Mouse (Mus musculus): ENCODE results near the gene Cdk2. TPM values are rescaled to one million over a fixed set of nuclear protein-coding genes. Genes with fewer than 3 reads are reported as not detected.
"Not testable (repeated sequence)": the region's sequence is repeated elsewhere in the genome, so short reads cannot be mapped to it uniquely, and the experiment has no call there.

The Cdk2 gene
- polyA plus RNA-seq, 1 experiment from 2014 or later: 14.6 TPM

DNA sequence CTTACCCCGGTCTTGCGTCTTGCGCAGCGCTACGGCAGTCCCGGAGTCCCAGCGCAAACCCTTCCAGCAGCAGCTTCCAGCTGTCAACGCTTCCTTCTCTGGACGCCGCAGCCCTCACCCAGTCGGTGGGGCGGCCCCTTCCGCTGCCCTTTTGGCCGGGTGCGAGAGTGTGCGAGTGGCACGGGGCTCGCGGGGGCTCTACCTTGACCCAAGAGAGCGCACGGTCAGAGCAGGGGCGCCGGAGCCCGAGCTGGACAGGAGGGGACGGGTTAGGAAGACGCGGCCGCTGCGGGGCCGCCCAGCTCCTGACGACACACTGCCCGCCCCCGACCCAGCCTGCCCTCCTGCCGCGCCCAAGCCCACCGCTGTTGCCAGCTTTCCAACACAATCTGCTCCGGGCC lies 39.0 kb upstream of the Cdk2 start:
- ATAC-seq: peak; percentile 19; the same call in 1 of the 2 replicates
- H3K4me1 ChIP-seq (ENCODE audit: control insufficient read depth, insufficient read depth, low read length): peaks cover 19% of the 10 kb centered on the region
- peak overlapping the region; percentile 55 for H3K4me3 ChIP-seq (ENCODE audit: low read depth, low read length)
- WGBS: 0% methylated on average over 32 of the region's 37 CpGs
- H3K9ac ChIP-seq (ENCODE audit: low read depth, low read length): peak overlapping the region; percentile 69
- H3K36me3 ChIP-seq (ENCODE audit: control insufficient read depth, insufficient read depth, low read length): no peaks in the 10 kb centered on the region
- H3K9me3 ChIP-seq (replicated peaks; ENCODE audit: control insufficient read depth, low read length, poor library complexity, severe bottlenecking): no peaks in the 10 kb centered on the region
- H3K27ac ChIP-seq (ENCODE audit: low read length): no peak overlapping the region
- H3K4me2 ChIP-seq (ENCODE audit: low read length): peak overlapping the region; percentile 80
- peaks cover 24% of the 10 kb centered on the region for H3K27me3 ChIP-seq (ENCODE audit: control insufficient read depth, insufficient read depth, low read depth, low read length)

DNA sequence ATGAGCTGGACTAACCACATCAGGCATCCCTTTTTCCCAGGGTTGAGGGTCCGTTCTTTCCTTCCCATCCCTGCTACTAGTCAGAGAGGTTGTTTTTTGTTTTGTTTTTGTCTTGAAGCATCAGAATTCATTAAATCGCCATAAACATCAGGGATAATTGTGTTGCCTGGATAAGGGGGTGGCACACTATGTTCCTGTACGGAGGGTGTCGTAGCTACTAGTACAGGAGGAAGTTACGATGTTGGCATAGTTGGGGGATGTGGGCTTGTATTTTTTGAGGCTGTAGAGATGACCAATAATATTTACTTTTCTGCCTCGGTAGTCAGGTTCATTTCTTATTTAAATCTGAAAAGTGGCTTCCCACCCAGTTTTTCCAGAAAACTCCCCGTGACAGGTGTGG lies 38.4 kb upstream of the Cdk2 start:
- no peak for ATAC-seq
- H3K9me3 ChIP-seq (replicated peaks; ENCODE audit: control insufficient read depth, low read length, poor library complexity, severe bottlenecking): no peaks in the 10 kb centered on the region
- peak overlapping the region; percentile 69 for H3K9ac ChIP-seq (ENCODE audit: low read depth, low read length)
- H3K27ac ChIP-seq (ENCODE audit: low read length): no peak overlapping the region
- H3K4me1 ChIP-seq (ENCODE audit: control insufficient read depth, insufficient read depth, low read length): peaks cover 19% of the 10 kb centered on the region
- H3K4me2 ChIP-seq (ENCODE audit: low read length): peak overlapping the region; percentile 80
- H3K4me3 ChIP-seq (ENCODE audit: low read depth, low read length): peak overlapping the region; percentile 55
- H3K36me3 ChIP-seq (ENCODE audit: control insufficient read depth, insufficient read depth, low read length): no peaks in the 10 kb centered on the region
- 8% methylated on average over 7 of the region's 7 CpGs for WGBS
- peaks cover 24% of the 10 kb centered on the region for H3K27me3 ChIP-seq (ENCODE audit: control insufficient read depth, insufficient read depth, low read depth, low read length)

DNA sequence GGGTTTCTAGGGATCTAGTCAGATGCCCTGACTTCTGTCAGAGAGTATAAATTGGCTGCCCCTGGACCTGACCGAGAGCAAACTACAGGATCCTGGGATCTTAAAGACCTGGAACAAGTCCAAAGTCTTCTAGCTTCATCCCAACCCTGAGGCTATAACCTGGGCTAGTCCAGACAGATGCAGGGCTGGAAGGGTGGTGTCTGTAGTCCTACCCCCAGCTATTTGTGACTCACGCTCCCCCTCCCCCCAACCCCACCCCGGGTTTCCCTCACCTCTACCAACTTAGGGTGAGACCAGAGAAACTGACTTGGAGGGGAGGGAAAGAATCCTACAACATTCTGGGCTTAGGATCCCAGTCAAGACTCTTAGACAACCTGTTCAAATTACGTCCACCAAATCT lies 37.8 kb upstream of the Cdk2 start:
- Histone ChIP-seq H3K27me3 (ENCODE audit: control insufficient read depth, insufficient read depth, low read depth, low read length) (peaks cover 24% of the 10 kb centered on the region), H3K4me2 (ENCODE audit: low read length) (no peak overlapping the region; the same call in 1 of the 2 replicates), H3K4me3 (ENCODE audit: low read depth, low read length) (no peak overlapping the region; the same call in 1 of the 2 replicates), H3K27ac (ENCODE audit: low read length) (no peak overlapping the region), H3K9ac (ENCODE audit: low read depth, low read length) (no peak overlapping the region), H3K9me3 (replicated peaks; ENCODE audit: control insufficient read depth, low read length, poor library complexity, severe bottlenecking) (no peaks in the 10 kb centered on the region), H3K4me1 (ENCODE audit: control insufficient read depth, insufficient read depth, low read length) (peaks cover 19% of the 10 kb centered on the region), H3K36me3 (ENCODE audit: control insufficient read depth, insufficient read depth, low read length) (no peaks in the 10 kb centered on the region)
- 51% methylated on average over 4 of the region's 4 CpGs for WGBS
- ATAC-seq: no peak

DNA sequence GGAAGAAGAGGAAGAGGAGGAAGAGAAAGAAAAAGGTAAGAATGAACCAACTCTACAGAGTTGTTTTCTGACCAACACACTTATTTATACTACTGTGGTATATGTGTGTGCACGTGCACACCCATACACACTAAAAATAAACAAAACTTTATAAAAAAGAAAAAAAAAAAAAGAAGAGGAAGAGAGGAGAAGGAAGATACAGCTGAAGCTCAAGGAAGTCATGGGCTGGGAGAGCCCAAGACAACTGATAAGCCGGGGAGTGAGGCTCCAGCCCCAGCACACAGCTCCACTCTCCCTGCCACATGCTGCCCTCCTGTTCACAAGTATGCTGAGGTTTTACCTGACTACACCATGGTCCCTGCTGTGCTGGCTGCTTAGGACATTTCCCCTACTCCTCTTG lies 35.5 kb upstream of the Cdk2 start:
- no peak for ATAC-seq
- Histone ChIP-seq H3K27ac (ENCODE audit: low read length) (no peak overlapping the region), H3K36me3 (ENCODE audit: control insufficient read depth, insufficient read depth, low read length) (no peaks in the 10 kb centered on the region), H3K4me1 (ENCODE audit: control insufficient read depth, insufficient read depth, low read length) (peaks cover 16% of the 10 kb centered on the region), H3K4me3 (ENCODE audit: low read depth, low read length) (no peak overlapping the region), H3K9me3 (replicated peaks; ENCODE audit: control insufficient read depth, low read length, poor library complexity, severe bottlenecking) (no peaks in the 10 kb centered on the region), H3K27me3 (ENCODE audit: control insufficient read depth, insufficient read depth, low read depth, low read length) (peaks cover 22% of the 10 kb centered on the region), H3K9ac (ENCODE audit: low read depth, low read length) (no peak overlapping the region), H3K4me2 (ENCODE audit: low read length) (no peak overlapping the region)
- 71% methylated on average over 2 of the region's 2 CpGs for WGBS

DNA sequence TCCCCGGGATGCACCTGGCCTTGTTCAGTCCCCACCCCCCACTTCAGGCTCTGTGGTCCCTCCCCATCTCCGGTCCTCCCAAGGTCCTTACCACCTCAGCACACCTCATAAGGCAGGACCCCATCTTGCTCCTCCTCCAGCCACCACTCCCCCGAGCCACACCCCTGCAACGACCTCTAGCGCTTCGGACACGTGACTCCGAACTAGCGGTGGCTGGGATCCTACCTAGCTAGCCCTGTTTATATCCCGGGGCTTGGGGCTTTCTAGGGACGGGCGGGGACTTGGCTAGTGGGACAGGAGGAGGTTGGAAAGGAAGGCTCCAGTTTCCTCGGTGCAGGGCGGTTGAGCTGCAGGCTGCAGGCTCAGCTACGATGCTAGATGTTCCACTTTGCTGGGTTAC lies 32.6 kb upstream of the Cdk2 start:
- no peak overlapping the region for H3K9ac ChIP-seq (ENCODE audit: low read depth, low read length)
- WGBS: 6% methylated on average over 15 of the region's 15 CpGs

DNA sequence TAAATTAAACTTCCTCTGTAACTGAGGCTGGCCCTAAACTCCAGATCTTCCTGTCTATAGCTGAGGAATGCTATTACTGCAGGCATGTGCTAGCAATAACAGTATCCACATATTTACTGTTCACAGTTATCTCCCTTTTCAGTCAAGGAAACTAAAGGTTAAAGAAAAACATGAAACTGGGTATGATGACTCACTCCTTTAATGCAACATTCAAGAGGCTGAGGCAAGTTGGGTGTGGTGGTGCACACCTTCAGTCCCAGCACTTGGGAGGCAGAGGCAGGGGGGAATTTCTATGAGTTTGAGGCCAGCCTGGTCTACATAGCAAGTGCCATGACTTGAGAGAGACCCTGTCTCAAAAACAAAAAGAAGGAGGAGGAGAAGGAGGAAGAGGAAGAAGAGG lies 27.2 kb upstream of the Cdk2 start:
- no peaks in the 10 kb centered on the region for H3K27me3 ChIP-seq (ENCODE audit: control insufficient read depth, insufficient read depth, low read depth, low read length)
- H3K9me3 ChIP-seq (replicated peaks; ENCODE audit: control insufficient read depth, low read length, poor library complexity, severe bottlenecking): 0 out of 2 replicates have a peak, but pooled peaks cover 2% of the 10 kb centered on the region
- H3K4me1 ChIP-seq (ENCODE audit: control insufficient read depth, insufficient read depth, low read length): no peaks in the 10 kb centered on the region
- no peak overlapping the region for H3K9ac ChIP-seq (ENCODE audit: low read depth, low read length)
- H3K36me3 ChIP-seq (ENCODE audit: control insufficient read depth, insufficient read depth, low read length): no peaks in the 10 kb centered on the region
- no peak overlapping the region for H3K4me2 ChIP-seq (ENCODE audit: low read length)
- no peak for ATAC-seq
- no peak overlapping the region for H3K27ac ChIP-seq (ENCODE audit: low read length)
- no peak overlapping the region for H3K4me3 ChIP-seq (ENCODE audit: low read depth, low read length)

More for the DNA sequence above, 32.6 kb upstream of the Cdk2 start:
- H3K27ac ChIP-seq (ENCODE audit: low read length): no peak overlapping the region
- 0 out of 2 replicates have a peak overlapping the region, but pooled peaks have one; percentile 15 for H3K4me3 ChIP-seq (ENCODE audit: low read depth, low read length)
- no peak for ATAC-seq
- peaks cover 13% of the 10 kb centered on the region for H3K27me3 ChIP-seq (ENCODE audit: control insufficient read depth, insufficient read depth, low read depth, low read length)
- 0 out of 2 replicates have a peak, but pooled peaks cover 2% of the 10 kb centered on the region for H3K9me3 ChIP-seq (replicated peaks; ENCODE audit: control insufficient read depth, low read length, poor library complexity, severe bottlenecking)
- H3K36me3 ChIP-seq (ENCODE audit: control insufficient read depth, insufficient read depth, low read length): no peaks in the 10 kb centered on the region
- H3K4me1 ChIP-seq (ENCODE audit: control insufficient read depth, insufficient read depth, low read length): no peaks in the 10 kb centered on the region
- peak overlapping the region; percentile 34 for H3K4me2 ChIP-seq (ENCODE audit: low read length)

DNA sequence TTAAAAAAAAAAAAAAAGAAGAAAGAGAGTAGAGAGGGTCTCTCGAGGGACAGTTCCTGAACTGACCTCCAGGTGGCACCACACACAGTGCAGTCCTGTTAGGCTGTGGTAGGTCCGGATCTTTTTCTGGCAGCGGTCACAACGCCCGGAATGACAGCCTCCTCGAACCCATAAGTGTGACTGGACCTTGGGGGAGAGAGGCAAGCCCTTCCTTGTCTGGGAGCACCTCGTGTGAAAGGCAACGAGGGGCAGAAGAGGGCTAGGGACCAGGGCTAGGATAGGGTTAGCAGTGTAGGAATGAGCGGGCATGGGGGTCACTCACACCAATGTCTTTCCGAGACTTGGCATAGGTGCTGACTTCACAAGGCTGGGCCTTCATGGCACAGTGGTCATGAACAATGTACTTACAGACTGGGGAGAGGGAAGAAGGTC lies 26.2 kb upstream of the Cdk2 start:
- ATAC-seq: peak; percentile 28; the same call in 1 of the 2 replicates
- no peaks in the 10 kb centered on the region for H3K27me3 ChIP-seq (ENCODE audit: control insufficient read depth, insufficient read depth, low read depth, low read length)
- H3K9me3 ChIP-seq (replicated peaks; ENCODE audit: control insufficient read depth, low read length, poor library complexity, severe bottlenecking): 0 out of 2 replicates have a peak, but pooled peaks cover 2% of the 10 kb centered on the region
- H3K9ac ChIP-seq (ENCODE audit: low read depth, low read length): no peak overlapping the region
- H3K27ac ChIP-seq (ENCODE audit: low read length): no peak overlapping the region
- no peaks in the 10 kb centered on the region for H3K36me3 ChIP-seq (ENCODE audit: control insufficient read depth, insufficient read depth, low read length)
- no peak overlapping the region for H3K4me3 ChIP-seq (ENCODE audit: low read depth, low read length)
- no peak overlapping the region for H3K4me2 ChIP-seq (ENCODE audit: low read length)
- H3K4me1 ChIP-seq (ENCODE audit: control insufficient read depth, insufficient read depth, low read length): no peaks in the 10 kb centered on the region
- 17% methylated on average over 10 of the region's 10 CpGs for WGBS

DNA sequence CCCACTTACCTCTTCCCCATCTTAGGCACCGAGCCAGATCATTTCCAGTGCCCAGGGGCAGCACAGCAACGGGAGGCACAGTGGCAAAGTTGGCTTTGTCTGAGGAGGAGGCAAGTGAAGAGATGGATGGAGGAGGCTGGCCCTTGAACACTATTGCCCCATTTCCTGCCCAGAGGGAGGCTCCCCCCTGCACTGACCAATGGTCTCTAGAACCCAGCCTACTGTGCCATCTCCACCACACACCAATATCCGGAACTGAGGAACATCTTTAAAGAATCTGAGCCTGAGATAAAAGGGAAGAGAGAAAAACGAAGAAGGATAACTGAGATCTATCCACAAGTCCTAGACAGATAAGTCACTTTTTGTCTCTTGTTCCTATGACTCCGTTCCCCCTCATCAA lies 23.2 kb upstream of the Cdk2 start:
- Histone ChIP-seq H3K36me3 (ENCODE audit: control insufficient read depth, insufficient read depth, low read length) (no peaks in the 10 kb centered on the region), H3K4me1 (ENCODE audit: control insufficient read depth, insufficient read depth, low read length) (no peaks in the 10 kb centered on the region), H3K9ac (ENCODE audit: low read depth, low read length) (no peak overlapping the region), H3K27me3 (ENCODE audit: control insufficient read depth, insufficient read depth, low read depth, low read length) (no peaks in the 10 kb centered on the region), H3K9me3 (replicated peaks; ENCODE audit: control insufficient read depth, low read length, poor library complexity, severe bottlenecking) (0 out of 2 replicates have a peak, but pooled peaks cover 2% of the 10 kb centered on the region), H3K4me3 (ENCODE audit: low read depth, low read length) (no peak overlapping the region), H3K27ac (ENCODE audit: low read length) (no peak overlapping the region), H3K4me2 (ENCODE audit: low read length) (no peak overlapping the region)
- no peak for ATAC-seq
- WGBS: 88% methylated on average over 5 of the region's 5 CpGs

DNA sequence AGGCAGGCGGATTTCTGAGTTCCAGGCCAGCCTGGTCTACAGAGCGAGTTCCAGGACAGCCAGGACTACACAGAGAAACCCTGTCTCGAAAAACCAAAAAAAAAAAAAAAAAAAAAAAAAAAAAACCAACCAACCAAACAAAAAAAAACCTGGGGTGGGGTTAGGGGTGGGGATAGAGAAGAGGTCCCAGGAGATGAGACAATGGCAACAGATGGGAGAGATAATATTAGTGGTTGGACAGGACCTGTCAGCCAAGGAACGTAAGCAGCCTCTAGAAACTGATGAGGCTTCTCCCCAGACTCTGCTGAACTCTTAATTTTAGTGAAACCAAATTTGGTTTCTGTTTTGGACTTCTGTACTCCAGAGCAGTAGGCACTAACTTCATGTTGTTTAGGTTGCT lies 20.6 kb upstream of the Cdk2 start:
- H3K4me2 ChIP-seq (ENCODE audit: low read length); H3K27ac ChIP-seq (ENCODE audit: low read length); H3K4me1 ChIP-seq (ENCODE audit: control insufficient read depth, insufficient read depth, low read length); H3K9me3 ChIP-seq (replicated peaks; ENCODE audit: control insufficient read depth, low read length, poor library complexity, severe bottlenecking); H3K36me3 ChIP-seq (ENCODE audit: control insufficient read depth, insufficient read depth, low read length); H3K27me3 ChIP-seq (ENCODE audit: control insufficient read depth, insufficient read depth, low read depth, low read length); ATAC-seq; H3K4me3 ChIP-seq (ENCODE audit: low read depth, low read length); H3K9ac ChIP-seq (ENCODE audit: low read depth, low read length): not testable (repeated sequence)
- 71% methylated on average over 3 of the region's 4 CpGs for WGBS
